Mouse (Mus musculus) 3134 (cell line): ENCODE results near the gene 4430402I18Rik.

Experiments
- DNase-seq: peaks from one replicate; pipeline ENCODE4 v3.0.0-alpha.2; 2011; ENCODE audit warnings: low spot score; ENCODE audit not compliant: insufficient read length; ENCODE audit errors: extremely low read depth

The 4430402I18Rik gene

DNA sequence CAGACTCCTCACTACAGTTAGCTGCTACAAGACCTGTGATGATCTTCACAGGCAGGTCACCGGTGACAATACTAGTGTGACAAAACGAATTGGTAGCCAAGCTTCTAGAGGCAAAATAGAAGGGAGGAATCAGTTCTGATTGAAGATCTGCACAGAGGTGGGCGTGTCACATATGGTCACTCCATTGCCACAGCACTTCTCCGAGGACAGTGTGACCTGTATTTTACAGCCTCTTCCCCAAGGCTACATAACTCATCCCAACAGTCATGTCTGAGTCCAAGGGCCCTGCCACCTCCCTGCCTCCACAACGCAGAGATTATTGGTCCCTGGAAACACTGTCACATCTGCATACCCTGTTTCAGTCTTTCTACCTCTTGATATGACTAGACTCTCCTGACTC is 1.6 kb upstream of the 4430402I18Rik start:
- no peak for DNase-seq

DNA sequence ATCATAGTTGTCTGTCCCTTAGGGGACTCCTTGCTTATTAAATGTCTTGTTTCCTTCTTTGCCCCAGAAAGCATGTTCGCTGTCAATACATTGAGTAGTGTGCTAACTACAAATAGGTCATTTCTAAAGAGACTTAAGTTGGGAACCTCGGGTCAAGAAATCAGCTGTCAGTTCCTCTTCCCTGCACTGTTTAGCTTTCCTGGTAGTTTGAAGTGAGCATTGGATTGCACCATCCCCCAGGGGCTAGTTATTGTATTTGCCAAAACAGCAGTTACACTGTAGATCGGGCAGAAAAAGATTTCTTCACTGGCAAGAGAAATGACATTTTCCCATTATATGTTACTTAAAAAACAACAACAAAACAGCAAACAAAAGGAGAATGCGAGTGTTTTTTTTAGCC is 578 bp upstream of the 4430402I18Rik start:
- DNase-seq: no peak

DNA sequence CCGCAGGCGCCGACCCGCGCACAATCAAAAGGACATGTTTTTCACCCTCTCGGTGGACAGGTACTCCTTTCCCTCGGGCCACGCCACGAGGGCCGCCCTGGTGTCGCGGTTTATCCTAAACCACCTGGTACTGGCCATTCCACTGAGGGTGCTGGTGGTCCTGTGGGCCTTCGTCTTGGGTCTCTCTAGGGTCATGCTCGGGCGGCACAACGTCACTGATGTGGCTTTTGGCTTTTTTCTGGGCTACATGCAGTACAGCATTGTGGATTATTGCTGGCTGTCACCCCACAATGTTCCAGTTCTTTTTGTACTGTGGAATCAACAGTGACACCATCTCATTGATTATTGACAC is 3.1 kb downstream of the 4430402I18Rik start:
- DNase-seq: no peak

DNA sequence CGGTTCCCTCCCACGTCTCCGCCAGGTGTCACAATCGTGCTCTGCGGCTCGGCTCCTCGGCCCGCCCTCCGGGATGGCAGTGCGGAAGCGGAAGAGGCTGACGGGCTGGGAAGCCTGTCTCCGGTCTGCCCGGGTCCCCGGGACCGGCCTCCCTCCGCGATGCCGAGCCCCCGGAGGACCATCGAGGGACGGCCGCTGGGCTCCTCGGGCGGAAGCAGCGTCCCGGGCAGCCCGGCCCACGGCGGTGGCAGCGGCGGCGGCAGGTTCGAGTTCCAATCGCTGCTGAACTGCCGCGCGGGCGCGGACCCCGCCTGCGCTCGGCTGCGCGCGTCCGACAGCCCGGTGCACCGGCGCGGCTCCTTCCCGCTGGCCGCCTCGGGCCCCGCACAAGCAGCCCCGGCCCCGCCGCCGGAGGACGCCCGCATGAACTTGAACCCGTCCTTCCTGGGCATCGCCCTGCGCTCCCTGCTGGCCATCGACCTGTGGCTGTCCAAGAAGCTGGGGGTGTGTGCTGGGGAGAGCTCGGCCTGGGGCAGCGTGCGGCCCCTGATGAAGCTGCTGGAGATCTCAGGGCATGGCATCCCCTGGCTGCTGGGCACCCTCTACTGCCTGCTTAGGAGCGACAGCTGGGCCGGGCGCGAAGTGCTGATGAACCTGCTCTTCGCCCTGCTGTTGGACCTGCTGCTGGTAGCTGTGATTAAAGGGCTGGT is 3.6 kb downstream of the 4430402I18Rik start, which contains the start of gene Plpp6:
TSS of gene Plpp6 (plus strand) at position 112 of the 710 bp plus-strand sequence.
- no peak for DNase-seq

DNA sequence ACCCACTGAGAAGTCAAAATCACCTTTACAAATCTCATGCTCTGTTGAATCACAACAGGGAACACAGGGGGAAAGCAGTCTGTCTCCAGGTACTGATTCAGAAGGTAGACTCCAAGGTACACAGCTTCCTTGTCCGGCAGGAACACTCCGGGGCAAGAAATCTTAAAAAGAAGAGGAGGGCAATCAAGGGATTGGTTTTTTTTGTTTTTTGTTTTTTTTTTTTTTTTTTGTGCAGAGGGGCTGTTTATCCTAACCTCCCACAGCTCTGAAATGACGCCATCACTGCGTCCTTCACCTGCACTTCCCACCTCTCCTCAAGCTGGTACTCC is 4.1 kb downstream of the 4430402I18Rik start:
- DNase-seq: no peak

DNA sequence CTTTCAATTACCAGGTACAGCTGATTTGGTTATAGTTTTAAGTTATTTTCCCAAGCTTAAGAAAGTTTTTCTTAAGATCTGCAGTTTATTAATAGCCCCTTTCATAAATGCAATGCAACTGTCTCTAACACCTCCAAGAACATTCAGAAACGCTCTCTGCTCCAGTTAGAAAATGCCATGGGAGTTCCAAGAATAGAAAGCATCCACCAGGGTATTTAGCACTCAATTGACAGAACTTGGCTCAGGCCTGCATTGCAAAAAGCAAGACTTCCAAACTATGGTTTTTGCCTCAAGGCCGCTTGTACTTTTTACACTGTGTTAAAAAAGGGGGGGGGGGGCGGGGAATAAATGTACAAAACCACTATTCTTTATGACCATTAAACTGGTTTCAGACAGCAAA is 4.5 kb downstream of the 4430402I18Rik start:
- DNase-seq: no peak

DNA sequence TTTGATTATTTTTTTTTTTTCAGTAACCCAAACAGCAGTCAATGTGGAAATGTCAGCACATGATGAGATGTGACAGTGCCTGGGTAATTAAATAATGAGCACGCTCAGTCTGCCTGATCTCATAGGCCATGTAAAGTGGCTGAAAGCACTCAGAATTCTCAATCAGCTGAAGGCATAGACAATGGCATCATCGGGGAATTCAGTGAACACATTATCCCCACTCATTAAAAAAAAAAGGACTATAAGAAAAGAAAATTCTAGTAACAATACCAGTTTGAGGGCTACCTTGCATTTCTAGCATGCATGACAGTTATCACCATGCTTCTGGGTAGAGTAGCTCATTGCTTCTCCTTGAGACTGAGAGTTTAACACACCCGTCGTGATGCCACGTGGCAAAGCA is 16.3 kb downstream of the 4430402I18Rik start:
- DNase-seq: no peak

DNA sequence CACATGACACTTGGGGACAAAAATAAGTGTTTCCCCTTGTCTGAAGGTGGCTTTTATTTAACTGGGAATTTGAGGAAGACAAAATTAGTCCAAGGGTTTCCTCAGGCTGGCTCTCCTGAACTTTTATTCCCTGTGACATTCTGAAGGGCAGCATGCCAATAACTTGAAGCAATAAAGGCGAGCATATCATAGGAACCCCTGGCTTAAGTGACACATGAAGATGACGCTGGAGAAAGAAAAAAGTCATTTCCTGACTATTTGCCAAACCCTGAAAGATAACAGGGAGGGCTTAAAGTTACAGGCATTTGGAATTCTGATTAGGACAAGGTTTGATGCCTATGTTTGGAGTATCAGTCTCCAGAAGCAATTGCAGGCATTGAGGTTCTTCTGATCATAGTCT is 20.3 kb downstream of the 4430402I18Rik start:
- no peak for DNase-seq

DNA sequence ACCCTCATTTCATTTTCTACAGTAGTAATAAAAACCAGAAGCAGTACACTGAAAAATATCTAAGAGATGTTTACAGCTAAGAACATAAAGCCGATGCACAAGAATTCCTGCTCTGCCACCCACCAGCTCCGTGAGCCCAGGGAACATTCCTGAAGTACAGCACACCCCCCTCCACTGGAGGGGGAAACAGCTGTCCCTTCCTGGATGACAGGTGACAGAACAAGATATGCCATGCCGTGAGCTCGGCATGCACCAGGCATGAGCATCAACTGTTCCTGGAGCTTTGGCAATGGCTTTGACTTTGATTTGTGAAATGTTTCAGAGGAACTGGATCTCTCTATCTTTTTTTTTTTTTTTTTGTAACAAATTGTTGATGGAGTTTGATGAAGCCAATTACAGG is 20.8 kb downstream of the 4430402I18Rik start:
- no peak for DNase-seq

DNA sequence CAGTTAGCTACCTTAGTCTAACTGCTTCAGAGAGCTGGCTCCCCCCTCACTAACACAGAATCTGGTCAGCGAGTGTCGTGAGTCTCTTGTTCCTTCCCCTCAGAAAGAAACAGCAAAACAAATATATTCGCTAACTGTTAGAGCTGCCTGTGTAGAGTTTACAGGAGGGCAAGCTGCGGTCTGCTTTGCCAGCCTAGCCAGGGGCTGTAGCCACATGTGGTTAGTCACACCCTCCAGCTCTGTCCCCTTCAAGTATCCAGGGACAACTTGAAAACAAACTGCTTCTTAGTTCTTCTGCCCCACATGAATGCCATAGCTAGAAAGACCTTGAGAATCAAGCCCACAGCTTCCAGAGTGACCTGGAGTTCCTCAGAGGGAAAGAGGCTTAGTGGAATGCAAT is 26.3 kb downstream of the 4430402I18Rik start:
- DNase-seq: peak; percentile 11

DNA sequence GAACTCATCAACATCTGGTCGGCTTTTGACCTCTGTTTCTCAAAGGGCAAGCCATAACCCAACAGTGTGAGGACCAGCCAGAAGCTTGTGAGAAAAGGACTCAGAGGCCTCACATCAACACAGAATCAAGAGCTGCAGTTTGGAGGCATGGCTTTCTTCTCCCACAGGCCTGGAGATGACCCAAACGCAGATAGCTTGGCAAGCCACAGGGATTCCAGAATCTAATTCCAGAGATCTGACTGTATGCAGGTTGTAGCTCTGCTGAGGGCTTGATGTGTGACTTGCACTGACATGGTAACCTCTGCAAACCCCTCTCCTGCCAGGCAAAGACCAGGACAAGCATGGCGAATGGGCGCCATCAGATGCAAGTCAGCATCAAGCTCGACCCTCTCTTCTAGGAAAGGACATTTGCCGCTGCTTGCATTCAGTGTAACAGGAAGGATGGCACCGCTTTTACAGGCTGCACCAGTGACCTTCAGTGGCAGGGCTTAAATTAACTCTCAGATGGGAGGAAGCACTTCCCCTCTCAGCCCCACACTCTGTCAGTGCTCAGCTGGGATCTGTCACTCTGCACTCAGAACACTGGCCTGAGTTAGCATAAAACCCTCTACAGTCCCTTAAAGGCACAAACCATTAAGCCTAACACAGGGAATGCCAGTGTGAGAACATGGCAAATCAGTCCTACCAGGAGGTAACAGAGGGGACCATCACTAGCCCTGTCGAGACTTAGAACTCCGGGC is 27.3 kb downstream of the 4430402I18Rik start:
- DNase-seq: peak; percentile 7

DNA sequence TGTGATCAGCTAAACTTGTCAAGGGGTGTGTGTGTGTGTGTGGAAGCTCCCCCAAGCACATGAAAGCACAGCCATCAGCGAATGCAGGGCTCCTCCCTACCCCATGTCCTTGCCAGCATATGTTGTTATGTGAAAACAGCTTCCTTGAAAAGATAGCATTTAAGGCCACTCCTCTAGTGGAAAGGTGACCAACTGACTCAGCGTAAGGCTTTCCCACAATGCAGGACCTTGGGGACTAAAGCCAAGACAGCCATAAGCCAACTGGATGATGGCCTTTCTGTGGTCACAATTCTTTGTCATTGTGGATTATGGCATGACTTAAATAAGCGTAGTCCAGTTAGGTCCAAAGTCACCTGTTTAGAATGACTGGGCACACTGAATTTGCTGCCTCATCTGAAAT is 32.7 kb downstream of the 4430402I18Rik start:
- DNase-seq: no peak

DNA sequence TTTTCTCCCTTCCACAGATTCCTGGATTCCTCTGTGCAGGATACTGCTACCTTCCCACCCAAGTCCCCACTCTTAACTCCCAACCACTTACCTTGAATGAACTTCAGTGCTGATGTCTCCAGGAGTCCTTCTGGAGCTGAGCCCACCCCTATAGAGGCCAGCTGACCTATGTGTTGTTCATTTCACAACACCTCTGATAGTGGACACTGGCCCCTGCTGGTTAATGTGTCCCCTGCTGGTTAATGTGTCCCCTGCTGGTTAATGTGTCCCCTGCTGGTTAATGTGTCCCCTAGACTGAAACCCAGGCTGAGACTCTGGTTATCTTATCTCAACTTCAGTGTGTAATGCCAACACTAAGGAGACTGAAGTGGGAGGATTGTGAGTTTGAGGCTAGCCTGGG is 38.6 kb downstream of the 4430402I18Rik start:
- no peak for DNase-seq

DNA sequence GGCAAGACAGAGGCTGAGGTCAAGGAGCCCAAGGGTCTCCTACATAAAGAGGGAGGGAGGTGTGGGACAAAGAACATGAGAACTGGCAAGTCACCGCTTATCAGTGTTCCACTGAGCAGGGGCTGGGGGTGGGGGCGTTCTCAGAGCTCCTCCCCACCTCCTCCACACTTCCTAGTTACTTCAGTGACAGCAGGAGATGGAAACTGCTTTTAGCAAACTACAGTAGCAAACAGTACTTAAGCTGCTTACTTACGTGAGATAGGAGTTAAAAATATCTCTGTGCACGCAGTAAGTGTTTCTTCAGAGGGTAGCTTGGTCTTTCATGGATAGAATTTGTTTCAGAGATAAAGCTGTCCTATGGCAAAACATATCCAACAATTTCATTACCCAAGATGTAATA is 40.2 kb downstream of the 4430402I18Rik start:
- no peak for DNase-seq

DNA sequence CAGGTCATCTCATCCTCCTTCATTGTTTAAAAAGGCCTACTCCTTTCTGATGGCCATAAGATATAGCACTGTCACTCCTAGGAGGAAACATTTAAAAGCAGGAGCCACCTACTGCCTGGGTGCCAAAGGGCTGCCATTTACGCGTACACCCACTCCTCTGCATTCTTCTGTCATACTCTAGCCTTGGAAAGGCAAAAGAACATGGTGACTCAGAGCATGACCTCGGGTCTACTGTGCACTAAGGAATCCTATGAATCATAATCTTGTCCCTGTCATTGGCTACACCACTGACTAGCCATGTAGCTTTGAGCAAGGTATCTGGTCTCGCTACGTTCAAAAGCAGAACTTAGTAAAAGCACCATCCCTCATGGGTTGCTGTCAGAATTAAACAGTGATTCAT is 41.2 kb downstream of the 4430402I18Rik start:
- no peak for DNase-seq

DNA sequence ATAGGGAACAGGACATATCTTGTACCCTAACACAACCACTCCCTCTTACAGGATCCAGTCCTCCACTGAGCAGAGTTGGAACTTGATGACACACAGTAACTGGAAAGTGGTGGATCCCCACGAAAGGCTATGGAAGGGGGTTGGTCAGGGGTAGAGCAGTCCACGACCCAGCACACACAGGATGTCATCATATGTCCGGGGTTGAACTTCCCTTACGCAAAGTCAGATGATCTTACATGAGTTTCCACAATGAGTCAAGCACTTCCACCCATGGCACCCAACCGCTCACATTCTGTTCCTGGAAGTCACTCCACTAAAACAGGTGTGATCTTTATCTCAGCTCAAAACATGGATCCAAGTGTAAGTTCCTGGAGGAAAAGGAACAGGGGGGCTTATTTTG is 49.8 kb downstream of the 4430402I18Rik start:
- DNase-seq: no peak

DNA sequence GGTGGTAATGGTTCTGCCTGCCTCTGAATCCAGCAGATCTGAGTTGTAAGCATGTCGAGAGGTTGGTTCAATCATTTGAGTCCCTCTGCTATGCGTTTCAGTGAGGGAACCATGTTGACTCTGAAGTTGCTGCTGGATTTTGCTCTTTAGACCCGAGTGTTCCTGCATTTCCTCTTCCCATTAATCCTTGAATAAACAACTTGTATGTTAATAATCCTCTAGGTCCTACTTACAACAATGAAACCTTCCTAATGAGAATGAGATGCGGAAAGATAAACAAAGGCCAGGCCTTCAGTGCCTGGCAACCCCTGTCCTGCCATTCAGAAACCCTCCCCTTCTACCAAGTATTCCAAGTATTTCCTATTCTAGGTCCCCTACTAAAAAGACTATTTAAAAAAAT is 51.1 kb downstream of the 4430402I18Rik start:
- no peak for DNase-seq

DNA sequence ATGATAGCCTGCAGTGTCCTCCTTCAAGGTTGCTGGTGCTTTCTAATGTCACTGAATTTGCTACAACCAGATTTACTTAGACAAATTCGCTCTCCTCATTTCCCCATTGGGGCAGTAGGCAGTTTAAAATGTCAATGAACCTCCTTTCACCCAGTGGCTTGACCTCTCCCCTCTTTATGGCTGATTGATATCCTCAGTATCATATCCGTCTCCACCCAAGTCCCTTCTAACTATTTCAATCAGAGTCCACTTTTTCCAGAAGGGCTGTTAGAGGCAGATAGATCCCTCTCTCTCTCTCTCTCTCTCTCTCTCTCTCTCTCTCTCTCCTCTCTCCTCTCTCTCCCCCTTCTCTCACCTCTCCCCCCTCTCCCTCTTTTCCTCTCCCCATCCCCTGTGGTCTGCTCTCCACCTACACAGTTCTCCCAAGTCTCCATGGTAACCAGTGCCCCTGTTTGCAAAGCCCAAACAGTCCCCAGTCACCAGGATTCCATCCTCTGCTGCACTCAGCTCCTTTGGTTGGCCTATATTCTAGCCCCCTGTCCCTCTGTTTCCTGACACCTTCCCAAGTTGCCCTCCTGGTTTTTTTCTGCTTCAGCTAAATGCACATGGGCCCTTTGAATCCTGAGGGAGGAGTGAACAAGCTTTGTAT is 51.9 kb downstream of the 4430402I18Rik start:
- DNase-seq: no peak

DNA sequence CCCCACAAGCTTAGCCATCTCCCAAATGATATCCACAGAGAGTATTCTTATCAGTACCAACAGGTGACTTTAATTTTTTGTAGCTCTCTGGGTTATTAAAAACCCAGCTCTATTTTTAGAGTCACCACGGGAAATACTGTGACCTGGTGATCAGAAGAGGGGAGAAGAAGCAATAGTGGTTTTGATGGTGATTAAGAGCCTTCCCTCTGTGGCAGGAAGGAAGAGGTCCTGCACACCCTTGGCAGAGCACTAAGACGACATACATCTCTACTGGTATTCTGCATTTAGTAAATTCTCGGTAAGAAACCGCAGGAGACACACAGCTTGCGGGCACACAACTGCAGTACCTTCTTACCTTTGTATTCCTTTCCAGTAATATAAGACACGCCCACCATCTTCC is 53.0 kb downstream of the 4430402I18Rik start:
- no peak for DNase-seq

DNA sequence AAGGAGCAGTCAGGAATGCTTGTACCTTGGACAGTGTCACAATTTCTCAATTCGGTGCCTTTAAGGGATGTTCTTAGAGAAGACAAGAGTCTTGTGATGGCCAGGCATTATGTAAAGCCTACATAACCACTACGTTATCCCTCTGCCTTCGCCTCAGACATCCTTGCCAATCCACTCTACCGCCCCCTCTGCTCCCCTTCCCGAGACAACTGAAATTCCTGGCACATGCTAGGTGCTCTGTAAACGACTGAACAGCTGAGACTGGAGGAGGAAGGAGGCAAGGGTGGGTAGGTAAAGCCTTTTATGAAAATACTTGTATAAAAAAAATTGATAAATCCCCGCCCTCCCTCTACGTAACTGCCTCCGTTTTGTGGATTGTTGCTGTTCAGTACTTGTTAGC is 58.9 kb downstream of the 4430402I18Rik start:
- DNase-seq: no peak

DNA sequence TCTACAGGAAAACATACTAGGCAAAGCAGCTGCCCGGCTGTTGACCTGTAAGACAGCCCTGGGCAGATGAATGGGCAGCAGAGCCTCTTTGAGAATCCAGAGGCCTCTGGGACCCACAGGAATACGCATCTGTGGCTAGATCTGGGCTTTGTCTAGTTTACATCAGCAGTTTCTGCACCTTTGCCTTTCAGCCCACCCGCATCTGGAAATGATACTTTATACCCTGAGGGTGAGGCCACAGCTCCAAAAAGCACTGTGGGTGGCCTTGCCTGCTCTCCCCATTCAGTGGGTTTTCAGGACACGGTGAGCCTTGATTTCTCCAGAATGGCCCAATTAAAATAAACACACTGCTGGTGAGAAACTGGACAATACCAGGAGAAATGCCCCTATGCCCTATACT is 59.4 kb downstream of the 4430402I18Rik start:
- DNase-seq: no peak

DNA sequence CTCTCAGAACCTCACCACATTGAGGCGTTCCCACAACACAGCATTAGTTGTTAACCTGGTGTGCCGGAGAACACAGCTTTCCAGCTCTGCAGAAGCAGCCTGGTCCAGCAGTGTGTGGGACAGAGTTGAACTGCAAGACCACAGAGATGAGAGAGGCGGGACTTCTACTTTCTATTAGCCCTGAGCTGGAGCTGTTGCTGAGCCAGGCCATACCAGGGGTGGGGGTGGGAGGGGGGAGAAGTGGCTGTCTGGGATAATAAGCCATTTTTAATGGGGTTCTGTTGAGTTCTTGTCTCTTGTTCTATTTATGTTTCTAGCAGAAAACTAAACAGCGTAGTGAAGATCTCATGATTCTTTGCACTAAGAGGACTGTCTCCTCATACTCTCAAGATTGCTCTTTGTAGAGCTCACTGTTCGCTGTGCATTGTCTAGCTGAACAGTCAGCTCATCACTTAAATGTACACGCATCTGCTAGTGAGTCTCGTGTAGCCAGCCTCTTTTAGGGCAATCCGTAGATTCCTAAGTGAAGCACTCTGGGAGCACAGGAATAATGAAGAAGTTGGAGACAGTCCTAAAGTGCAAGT is 64.0 kb downstream of the 4430402I18Rik start:
- DNase-seq: no peak
